Mouse (Mus musculus) midbrain, embryonic 11.5 days (tissue): ENCODE data around the gene Gm21987. TPM values are rescaled to one million over a fixed set of nuclear protein-coding genes. Genes with fewer than 3 reads are reported as not detected.

Experiments
- ATAC-seq: fragments of 200-750 bp; cut with Nextera tagmentation; 2 replicates; pipeline ENCODE4 v1.8.0; 2017; ENCODE audit warnings: moderate TSS enrichment, moderate library complexity; ENCODE audit not compliant: low FRiP score
- DNase-seq: peaks from one replicate; pipeline ENCODE4 v3.0.0; 2015; ENCODE audit warnings: low spot score; ENCODE audit errors: missing footprints
- H3K27ac ChIP-seq: fragments of 300-500 bp; sonication (generic); 2 replicates; pipeline ENCODE4 v1.5.1; 2014; ENCODE audit warnings: low read depth, low read length
- H3K27me3 ChIP-seq: fragments of 300-500 bp; sonication (generic); 2 replicates; pipeline ENCODE4 v1.6.1; 2014; ENCODE audit warnings: mild to moderate bottlenecking, low read length, moderate library complexity, mixed read lengths; ENCODE audit not compliant: control insufficient read depth, insufficient read depth
- H3K36me3 ChIP-seq: fragments of 300-500 bp; sonication (generic); 2 replicates; pipeline ENCODE4 v1.6.1; 2014; ENCODE audit warnings: mild to moderate bottlenecking, low read length, moderate library complexity, mixed read lengths; ENCODE audit not compliant: control insufficient read depth, insufficient read depth
- H3K4me1 ChIP-seq: fragments of 300-500 bp; sonication (generic); 2 replicates; pipeline ENCODE4 v1.6.1; 2014; ENCODE audit warnings: low read length; ENCODE audit not compliant: control insufficient read depth, insufficient read depth
- H3K4me2 ChIP-seq: fragments of 300-500 bp; sonication (generic); 2 replicates; pipeline ENCODE4 v1.6.1; 2014; ENCODE audit warnings: mild to moderate bottlenecking, moderate library complexity
- H3K4me3 ChIP-seq: fragments of 300-500 bp; sonication (generic); 2 replicates; pipeline ENCODE4 v1.5.1; 2014; ENCODE audit warnings: low read depth, low read length
- H3K9ac ChIP-seq: fragments of 300-500 bp; sonication (generic); 2 replicates; pipeline ENCODE4 v1.6.1; 2014; ENCODE audit warnings: low read length
- H3K9me3 ChIP-seq: fragments of 300-500 bp; sonication (generic); 2 replicates; pipeline ENCODE4 v1.6.1; 2016; ENCODE audit warnings: low read length; ENCODE audit not compliant: control insufficient read depth
- WGBS: fragments of 180-500 bp; shearing (Covaris S2); extraction: QIAGEN DNeasy Blood & Tissue Kit; methylation state at CpG from one replicate; pipeline ENCODE4 v1.1.7; 2014; 5-methylcytosine and 5-hydroxymethylcytosine counted together
- polyA plus RNA-seq: library from polyadenylated mRNA; unstranded; fragments of >200 nt; fragmentation: Nextera tagmentation; extraction: Ambion mirVana; gene quantifications from 2 replicates; pipeline ENCODE4 v1.2.1, GENCODE M21; 2014

Gm21987 gene
- polyA plus RNA-seq, 1 experiment from 2014 or later, result not detected

DNA sequence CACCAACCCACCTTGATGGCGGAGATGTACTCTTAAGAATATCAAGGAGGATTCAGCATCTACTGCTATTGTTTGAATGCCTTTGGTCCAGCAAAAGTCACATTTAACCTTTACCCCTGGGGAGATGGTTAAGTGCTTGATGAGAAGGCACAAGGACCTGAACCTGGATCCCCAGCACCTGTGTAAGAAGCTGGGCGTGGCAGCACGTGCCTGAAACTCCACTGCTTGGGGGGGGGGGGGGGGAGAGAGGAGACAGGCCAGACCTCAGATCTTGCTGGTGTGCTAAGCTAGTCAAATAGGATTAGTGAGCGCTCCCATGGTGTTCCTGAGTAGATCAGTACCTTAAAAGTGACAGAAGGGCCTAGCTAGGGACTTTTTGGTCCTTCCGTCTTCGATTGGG, 54.6 kb downstream of the Gm21987 start:
- DNase-seq (no peak), ATAC-seq (no peak)
- H3K4me1 ChIP-seq, result peaks cover 7% of the 10 kb centered on the region; the same call in 1 of the 2 replicates
- H3K27ac ChIP-seq, result no peak overlapping the region
- H3K4me2 ChIP-seq, result no peak overlapping the region
- no peak overlapping the region for H3K4me3 ChIP-seq
- no peaks in the 10 kb centered on the region for H3K9me3 ChIP-seq
- no peak overlapping the region for H3K9ac ChIP-seq
- H3K36me3 ChIP-seq, result no peaks in the 10 kb centered on the region
- no peaks in the 10 kb centered on the region for H3K27me3 ChIP-seq
- WGBS, result 67% methylated on average over 6 of the region's 6 CpGs

DNA sequence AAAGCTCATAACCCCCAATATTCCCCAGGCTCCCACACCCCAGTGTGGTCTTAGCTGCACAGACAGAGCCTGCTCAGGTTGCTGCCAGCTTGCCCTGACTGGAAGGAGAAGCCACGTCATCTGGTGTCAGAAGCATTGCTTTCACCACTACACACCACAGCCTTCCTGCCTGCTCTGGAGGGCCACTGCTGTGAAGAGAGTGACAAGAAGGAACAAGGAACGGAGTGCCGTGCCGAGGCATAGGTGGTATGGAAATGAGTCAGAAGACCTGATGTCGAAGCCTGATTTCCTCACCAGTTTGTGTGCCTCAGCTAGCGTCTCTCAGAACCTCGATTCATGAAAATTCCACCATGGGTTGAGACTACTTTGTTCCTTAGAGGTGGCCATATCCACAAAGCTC, 56.8 kb downstream of the Gm21987 start:
- H3K36me3 ChIP-seq, result no peaks in the 10 kb centered on the region
- DNase-seq (no peak), ATAC-seq (no peak)
- no peak overlapping the region for H3K9ac ChIP-seq
- H3K27ac ChIP-seq, result no peak overlapping the region
- peaks cover 7% of the 10 kb centered on the region; the same call in 1 of the 2 replicates for H3K4me1 ChIP-seq
- no peak overlapping the region for H3K4me3 ChIP-seq
- H3K27me3 ChIP-seq, result no peaks in the 10 kb centered on the region
- no peaks in the 10 kb centered on the region for H3K9me3 ChIP-seq
- WGBS, result 90% methylated on average over 7 of the region's 7 CpGs
- H3K4me2 ChIP-seq, result no peak overlapping the region

DNA sequence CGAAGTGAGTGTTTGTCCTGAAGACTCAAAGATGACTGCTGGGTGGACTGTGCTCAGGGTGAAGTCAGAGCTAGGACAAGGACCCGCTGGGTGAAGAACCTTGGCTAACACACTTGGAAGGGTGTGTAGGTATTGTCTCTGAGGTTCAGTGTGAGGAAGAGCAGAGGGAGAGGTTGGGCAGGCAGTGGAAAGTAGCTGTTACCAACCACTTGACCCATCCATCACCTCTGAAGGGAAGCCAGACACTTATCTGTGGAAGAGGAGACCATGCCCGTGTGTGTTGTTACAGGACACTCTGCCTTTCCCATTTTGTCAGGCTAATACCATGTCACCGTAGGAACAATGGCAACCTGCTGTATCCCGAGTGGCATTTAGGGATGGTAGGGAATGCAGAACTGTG, 59.5 kb downstream of the Gm21987 start:
- no peaks in the 10 kb centered on the region for H3K4me1 ChIP-seq
- 78% methylated on average over 5 of the region's 5 CpGs for WGBS
- no peaks in the 10 kb centered on the region for H3K36me3 ChIP-seq
- H3K27me3 ChIP-seq, result no peaks in the 10 kb centered on the region
- DNase-seq (no peak), ATAC-seq (no peak)
- H3K4me2 ChIP-seq, result no peak overlapping the region
- H3K4me3 ChIP-seq, result no peak overlapping the region
- H3K27ac ChIP-seq, result no peak overlapping the region
- no peak overlapping the region for H3K9ac ChIP-seq
- no peaks in the 10 kb centered on the region for H3K9me3 ChIP-seq

DNA sequence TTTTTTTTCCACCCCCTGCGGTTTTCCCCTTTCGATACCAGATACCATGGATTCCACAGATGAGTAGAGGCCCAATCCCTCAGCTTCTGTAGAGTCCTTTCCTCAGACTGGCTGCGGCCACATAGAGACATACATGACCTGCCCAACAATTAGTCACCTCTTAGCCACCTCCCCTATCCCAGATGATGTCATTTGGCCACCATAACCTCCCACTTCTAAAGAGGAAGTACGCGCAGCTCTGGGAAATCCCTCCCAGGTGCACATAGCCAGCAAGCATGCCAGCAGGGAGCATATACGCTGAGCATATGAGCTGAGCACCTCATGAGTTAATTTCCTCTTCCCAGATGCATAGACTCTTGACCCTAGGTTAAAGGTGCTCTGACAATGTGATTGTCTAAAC, 59.9 kb downstream of the Gm21987 start:
- no peak overlapping the region for H3K4me2 ChIP-seq
- WGBS, result 82% methylated on average over 6 of the region's 6 CpGs
- ATAC-seq, result no peak

DNA sequence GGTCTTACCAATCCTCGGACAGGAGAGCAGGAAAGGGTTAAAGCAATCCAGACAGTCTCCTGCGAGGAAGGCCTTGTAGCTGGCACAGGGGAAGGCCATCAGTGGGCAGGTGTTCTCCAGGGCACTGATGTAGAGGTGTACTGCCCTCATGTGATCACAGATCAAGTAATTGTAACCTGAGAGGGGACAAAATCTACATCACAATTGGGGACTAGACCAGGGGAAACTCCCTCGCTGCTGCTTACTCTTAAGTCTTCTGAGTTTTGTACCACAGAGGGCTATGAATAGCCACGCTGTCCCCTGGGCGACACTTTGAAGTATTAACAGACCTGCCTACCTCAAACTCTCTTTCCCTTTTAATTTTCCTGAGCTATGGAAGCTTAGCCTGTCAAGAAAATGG, 60.7 kb downstream of the Gm21987 start:
- no peak for ATAC-seq
- Histone ChIP-seq H3K4me2 (no peak overlapping the region), H3K9ac (no peak overlapping the region), H3K9me3 (no peaks in the 10 kb centered on the region), H3K4me3 (no peak overlapping the region), H3K27me3 (no peaks in the 10 kb centered on the region), H3K36me3 (no peaks in the 10 kb centered on the region), H3K4me1 (no peaks in the 10 kb centered on the region), H3K27ac (no peak overlapping the region)
- WGBS, result 39% methylated on average over 5 of the region's 5 CpGs
- no peak for DNase-seq

More for the DNA sequence above, 59.9 kb downstream of the Gm21987 start:
- H3K9me3 ChIP-seq, result no peaks in the 10 kb centered on the region
- H3K27me3 ChIP-seq, result no peaks in the 10 kb centered on the region
- H3K4me3 ChIP-seq, result no peak overlapping the region
- no peaks in the 10 kb centered on the region for H3K4me1 ChIP-seq
- no peaks in the 10 kb centered on the region for H3K36me3 ChIP-seq
- DNase-seq, result no peak
- H3K9ac ChIP-seq, result no peak overlapping the region
- no peak overlapping the region for H3K27ac ChIP-seq

DNA sequence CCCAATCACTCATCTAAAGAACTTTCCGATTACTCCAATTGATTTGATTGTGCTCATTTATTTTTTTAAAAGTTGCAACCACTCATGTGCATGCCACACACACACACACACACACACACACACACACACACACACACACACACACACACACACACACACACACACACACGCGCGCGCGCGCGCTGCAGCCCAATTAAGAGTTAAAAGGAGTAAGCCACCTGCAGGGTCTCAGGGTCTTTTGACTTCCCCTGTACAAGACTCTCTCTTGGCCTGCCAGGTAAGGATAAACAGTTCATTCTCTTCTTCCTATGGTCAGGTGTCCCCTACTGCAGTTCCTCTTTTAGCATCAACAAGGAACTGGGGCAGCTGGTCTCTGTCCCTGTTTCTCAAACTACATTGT, 61.6 kb downstream of the Gm21987 start:
- ATAC-seq, result no peak
- over 99% methylated on average over 8 of the region's 8 CpGs for WGBS
- Histone ChIP-seq H3K27ac (no peak overlapping the region), H3K4me3 (no peak overlapping the region), H3K9ac (no peak overlapping the region), H3K9me3 (no peaks in the 10 kb centered on the region), H3K4me2 (no peak overlapping the region), H3K27me3 (no peaks in the 10 kb centered on the region), H3K4me1 (no peaks in the 10 kb centered on the region), H3K36me3 (no peaks in the 10 kb centered on the region)
- DNase-seq, result no peak

Other genes with a start within 250 kb of the Gm21987 start
- gene Nr1i2, start 52.2 kb upstream of the Gm21987 start, polyA plus RNA-seq, result not detected in 2 replicates
- gene Maats1, start 4.9 kb upstream of the Gm21987 start, polyA plus RNA-seq, result 0.32 and 0.60 TPM in 2 replicates
- gene Cox17, start within 50 bp of the Gm21987 start, polyA plus RNA-seq, result 122 and 124 TPM in 2 replicates
- gene Popdc2, start 15.2 kb downstream of the Gm21987 start, polyA plus RNA-seq, result 0.59 and 2.1 TPM in 2 replicates
- 0.23 and 0.59 TPM in 2 replicates for gene Pla1a, start 86.1 kb downstream of the Gm21987 start, polyA plus RNA-seq
- 122 and 134 TPM in 2 replicates for gene Adprh, start 105.7 kb downstream of the Gm21987 start, polyA plus RNA-seq
- gene Cd80, start 108.5 kb downstream of the Gm21987 start, polyA plus RNA-seq, result 0.42 and 0.65 TPM in 2 replicates
- gene Timmdc1, start 175.6 kb downstream of the Gm21987 start, polyA plus RNA-seq, result 27.6 and 29.2 TPM in 2 replicates
- gene Poglut1, start 203.2 kb downstream of the Gm21987 start, polyA plus RNA-seq, result 68.4 and 75.9 TPM in 2 replicates
- gene Tmem39a, start 211.7 kb downstream of the Gm21987 start, polyA plus RNA-seq, result 79.4 and 80.5 TPM in 2 replicates